Mouse (Mus musculus) midbrain, embryonic 16.5 days (tissue): ENCODE data around the gene Csnk1g1. TPM values are rescaled to one million over a fixed set of nuclear protein-coding genes. Genes with fewer than 3 reads are reported as not detected.

Source experiments
- ATAC-seq: fragments of 200-750 bp; cut with Nextera tagmentation; 2 replicates; pipeline ENCODE4 v1.8.0; 2017; ENCODE audit warnings: moderate TSS enrichment
- H3K27ac ChIP-seq: fragments of 300-500 bp; sonication (generic); 2 replicates; pipeline ENCODE4 v1.5.1; 2014; ENCODE audit warnings: mild to moderate bottlenecking, low read length, mixed read lengths
- H3K27me3 ChIP-seq: fragments of 300-500 bp; sonication (generic); 2 replicates; pipeline ENCODE4 v1.6.1; 2014; ENCODE audit warnings: low read depth, low read length, mixed read lengths; ENCODE audit not compliant: control insufficient read depth, insufficient read depth
- H3K36me3 ChIP-seq: fragments of 300-500 bp; sonication (generic); 2 replicates; pipeline ENCODE4 v1.6.1; 2014; ENCODE audit warnings: mild to moderate bottlenecking, low read length, moderate library complexity, mixed read lengths; ENCODE audit not compliant: control insufficient read depth, insufficient read depth
- H3K4me1 ChIP-seq: fragments of 300-500 bp; sonication (generic); 2 replicates; pipeline ENCODE4 v1.6.1; 2014; ENCODE audit warnings: mild to moderate bottlenecking, low read length, mixed read lengths; ENCODE audit not compliant: control insufficient read depth, insufficient read depth
- H3K4me2 ChIP-seq: fragments of 300-500 bp; sonication (generic); 2 replicates; pipeline ENCODE4 v1.6.1; 2014; ENCODE audit warnings: mild to moderate bottlenecking, low read length, mixed read lengths
- H3K4me3 ChIP-seq: fragments of 300-500 bp; sonication (generic); 2 replicates; pipeline ENCODE4 v1.5.1; 2014; ENCODE audit warnings: low read depth, mild to moderate bottlenecking, low read length, moderate library complexity, mixed read lengths
- H3K9ac ChIP-seq: fragments of 300-500 bp; sonication (generic); 2 replicates; pipeline ENCODE4 v1.6.1; 2014; ENCODE audit warnings: low read depth, low read length, mixed read lengths
- H3K9me3 ChIP-seq: fragments of 300-500 bp; sonication (generic); replicated peaks from 2 replicates; pipeline ENCODE4 v1.6.1; 2014; ENCODE audit warnings: mild to moderate bottlenecking, low read length, mixed read lengths; ENCODE audit not compliant: control insufficient read depth, poor library complexity, severe bottlenecking
- WGBS: fragments of 180-500 bp; shearing (Covaris S2); extraction: QIAGEN DNeasy Blood & Tissue Kit; methylation state at CpG from one replicate; pipeline ENCODE4 v1.1.7; 2014; 5-methylcytosine and 5-hydroxymethylcytosine counted together
- polyA plus RNA-seq: library from polyadenylated mRNA; unstranded; fragments of >200 nt; fragmentation: Nextera tagmentation; extraction: Ambion mirVana; gene quantifications from 2 replicates; pipeline ENCODE4 v1.2.1, GENCODE M21; 2015

Gene Csnk1g1
- polyA plus RNA-seq, result 23.1 and 26.6 TPM in 2 replicates

GRCm38 (mm10) chr9:65908394-65909300 lies at the start of gene Csnk1g1, which contains the start of gene Trip4:
Csnk1g1 (plus strand) TSS chr9:65908924.
Trip4 (minus strand) TSS chr9:65908794.
- ATAC-seq, result peak; percentile 99
- under 1% methylated on average over 38 of the region's 38 CpGs for WGBS

GRCm38 (mm10) chr9:65859656-65860055 lies 49.1 kb upstream of the Csnk1g1 start:
- Histone ChIP-seq H3K4me2 (no peak overlapping the region), H3K9ac (no peak overlapping the region), H3K9me3 (no peaks in the 10 kb centered on the region), H3K4me1 (no peaks in the 10 kb centered on the region), H3K4me3 (no peak overlapping the region), H3K27me3 (no peaks in the 10 kb centered on the region), H3K27ac (no peak overlapping the region), H3K36me3 (peaks cover 15% of the 10 kb centered on the region; the same call in 1 of the 2 replicates)
- no peak for ATAC-seq
- WGBS, result 61% methylated on average over 1 of the region's 1 CpGs

More at GRCm38 (mm10) chr9:65908394-65909300, at the start of gene Csnk1g1, which contains the start of gene Trip4:
- peaks cover 21% of the 10 kb centered on the region for H3K4me1 ChIP-seq
- H3K36me3 ChIP-seq, result no peaks in the 10 kb centered on the region
- H3K4me3 ChIP-seq, result peak within 1 kb of the TSS; percentile 83
- peak within 1 kb of the TSS; percentile 82 for H3K4me2 ChIP-seq
- H3K9me3 ChIP-seq, result no peaks in the 10 kb centered on the region
- H3K27ac ChIP-seq, result peak within 1 kb of the TSS; percentile 89
- no peaks in the 10 kb centered on the region for H3K27me3 ChIP-seq
- H3K9ac ChIP-seq, result peak within 1 kb of the TSS; percentile 82

- no peaks in the 10 kb centered on the region for H3K36me3 ChIP-seq
- H3K4me3 ChIP-seq, result peak overlapping the region; percentile 50
- peak overlapping the region; percentile 60 for H3K9ac ChIP-seq
- peaks cover 8% of the 10 kb centered on the region; the same call in 1 of the 2 replicates for H3K4me1 ChIP-seq
- under 1% methylated on average over 37 of the region's 37 CpGs for WGBS
- H3K27ac ChIP-seq, result peak overlapping the region; percentile 72
- no peaks in the 10 kb centered on the region for H3K9me3 ChIP-seq
- H3K4me2 ChIP-seq, result peak overlapping the region; percentile 57
- ATAC-seq, result peak; percentile 97
- no peaks in the 10 kb centered on the region for H3K27me3 ChIP-seq
Measured at GRCm38 (mm10) chr9:65884564-65885315, 24.0 kb upstream of the Csnk1g1 start.

- no peaks in the 10 kb centered on the region for H3K36me3 ChIP-seq
- no peaks in the 10 kb centered on the region for H3K9me3 ChIP-seq
- peak within 1 kb of the TSS; percentile 35 for H3K4me3 ChIP-seq
- peak; percentile 60; the same call in 1 of the 2 replicates for ATAC-seq
- H3K9ac ChIP-seq, result peak within 1 kb of the TSS; percentile 21; the same call in 1 of the 2 replicates
- peaks cover 10% of the 10 kb centered on the region; the same call in 1 of the 2 replicates for H3K4me1 ChIP-seq
- no peak within 1 kb of the TSS for H3K27ac ChIP-seq
- H3K4me2 ChIP-seq, result peak within 1 kb of the TSS; percentile 75
- under 1% methylated on average over 21 of the region's 21 CpGs for WGBS
- no peaks in the 10 kb centered on the region for H3K27me3 ChIP-seq
Measured at GRCm38 (mm10) chr9:65890143-65890628, 18.5 kb upstream of the Csnk1g1 start, which contains the start of gene Pclaf. Pclaf (plus strand) TSS chr9:65890237.

- Histone ChIP-seq H3K36me3 (no peaks in the 10 kb centered on the region), H3K27ac (no peak overlapping the region), H3K4me3 (no peak overlapping the region), H3K9me3 (no peaks in the 10 kb centered on the region), H3K9ac (no peak overlapping the region), H3K4me1 (peaks cover 7% of the 10 kb centered on the region; the same call in 1 of the 2 replicates), H3K4me2 (no peak overlapping the region), H3K27me3 (no peaks in the 10 kb centered on the region)
- WGBS, result 4% methylated on average over 5 of the region's 5 CpGs
- ATAC-seq, result no peak
Measured at GRCm38 (mm10) chr9:65891126-65891525, 17.6 kb upstream of the Csnk1g1 start.

GRCm38 (mm10) chr9:65896977-65897376 lies 11.7 kb upstream of the Csnk1g1 start:
- no peak overlapping the region for H3K27ac ChIP-seq
- no peak for ATAC-seq
- H3K9ac ChIP-seq, result no peak overlapping the region
- no peak overlapping the region for H3K4me3 ChIP-seq
- no peaks in the 10 kb centered on the region for H3K27me3 ChIP-seq
- 87% methylated on average over 2 of the region's 2 CpGs for WGBS
- H3K36me3 ChIP-seq, result no peaks in the 10 kb centered on the region
- no peaks in the 10 kb centered on the region for H3K9me3 ChIP-seq
- H3K4me1 ChIP-seq, result no peaks in the 10 kb centered on the region
- H3K4me2 ChIP-seq, result no peak overlapping the region

GRCm38 (mm10) chr9:65902879-65903278 lies 5.8 kb upstream of the Csnk1g1 start:
- no peak overlapping the region for H3K27ac ChIP-seq
- H3K4me1 ChIP-seq, result peaks cover 6% of the 10 kb centered on the region
- no peaks in the 10 kb centered on the region for H3K9me3 ChIP-seq
- H3K36me3 ChIP-seq, result no peaks in the 10 kb centered on the region
- 96% methylated on average over 3 of the region's 3 CpGs for WGBS
- no peak for ATAC-seq
- no peaks in the 10 kb centered on the region for H3K27me3 ChIP-seq
- no peak overlapping the region for H3K9ac ChIP-seq
- H3K4me3 ChIP-seq, result no peak overlapping the region
- H3K4me2 ChIP-seq, result no peak overlapping the region

GRCm38 (mm10) chr9:65903419-65903818 lies 5.3 kb upstream of the Csnk1g1 start:
- Histone ChIP-seq H3K27ac (no peak overlapping the region), H3K27me3 (no peaks in the 10 kb centered on the region), H3K4me3 (no peak overlapping the region), H3K36me3 (no peaks in the 10 kb centered on the region), H3K9me3 (no peaks in the 10 kb centered on the region), H3K4me1 (peaks cover 8% of the 10 kb centered on the region), H3K4me2 (no peak overlapping the region), H3K9ac (no peak overlapping the region)
- no peak for ATAC-seq
